Mouse (Mus musculus): ENCODE data around the gene Man1c1.

GRCm38 (mm10) chr4:134602610-134603009, 101.5 kb downstream of the Man1c1 start:
- no peak for TF ChIP-seq CTCF (IDR thresholded peaks at IDR 0.05; ENCODE audit: borderline replicate concordance, extremely low read depth, insufficient read depth, insufficient read length)
- TF ChIP-seq POLR2A (IDR thresholded peaks at IDR 0.05; ENCODE audit: borderline replicate concordance, extremely low read depth, insufficient read depth, insufficient read length, poor library complexity, severe bottlenecking): no peak

Data from brain, embryonic 14.5 days (tissue).